Mouse (Mus musculus) gonadal fat pad, adult 2 months (tissue): ENCODE data around the gene Rnf220. TPM values are rescaled to one million over a fixed set of nuclear protein-coding genes. Genes with fewer than 3 reads are reported as not detected.

Experiments
- DNase-seq: peaks from one replicate; pipeline ENCODE4 v3.0.0-alpha.2; 2012; ENCODE audit warnings: low read depth
- polyA plus RNA-seq: library from polyadenylated mRNA; depleted of rRNA; stranded (reverse); fragments of >200 nt; gene quantifications from 2 replicates; pipeline ENCODE4 v1.2.3, GENCODE M21; 2012

Rnf220 gene
- polyA plus RNA-seq, 1 experiment = 79.0 TPM

GRCm38 (mm10) chr4:117438064-117438463 is 58.8 kb downstream of the Rnf220 start:
- DNase-seq = no peak

GRCm38 (mm10) chr4:117436995-117437660 is 59.7 kb downstream of the Rnf220 start:
- DNase-seq = no peak

DNA sequence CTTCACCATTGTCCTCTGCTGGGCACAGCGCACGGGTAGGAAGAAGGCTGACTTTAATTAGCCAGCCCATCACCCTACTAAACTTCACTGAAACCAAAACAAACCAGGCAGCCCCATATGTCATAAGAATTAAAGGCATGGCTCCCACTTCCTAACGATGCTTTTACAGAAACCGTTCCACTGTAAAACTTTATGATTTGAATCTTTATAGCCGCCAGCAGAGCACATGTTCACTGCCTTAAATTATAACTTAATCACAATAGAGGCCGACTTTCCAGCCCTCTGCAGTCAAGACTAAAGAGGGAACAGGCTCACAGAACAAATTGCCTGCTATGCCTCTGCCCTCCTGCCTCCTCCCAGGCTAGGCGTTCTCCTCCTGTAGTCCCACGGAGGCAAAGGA is 62.5 kb downstream of the Rnf220 start:
- DNase-seq = no peak

GRCm38 (mm10) chr4:117429604-117430003 is 67.2 kb downstream of the Rnf220 start:
- no peak for DNase-seq

GRCm38 (mm10) chr4:117427540-117427939 is 69.3 kb downstream of the Rnf220 start:
- no peak for DNase-seq

GRCm38 (mm10) chr4:117421077-117421476 is 75.8 kb downstream of the Rnf220 start:
- no peak for DNase-seq

DNA sequence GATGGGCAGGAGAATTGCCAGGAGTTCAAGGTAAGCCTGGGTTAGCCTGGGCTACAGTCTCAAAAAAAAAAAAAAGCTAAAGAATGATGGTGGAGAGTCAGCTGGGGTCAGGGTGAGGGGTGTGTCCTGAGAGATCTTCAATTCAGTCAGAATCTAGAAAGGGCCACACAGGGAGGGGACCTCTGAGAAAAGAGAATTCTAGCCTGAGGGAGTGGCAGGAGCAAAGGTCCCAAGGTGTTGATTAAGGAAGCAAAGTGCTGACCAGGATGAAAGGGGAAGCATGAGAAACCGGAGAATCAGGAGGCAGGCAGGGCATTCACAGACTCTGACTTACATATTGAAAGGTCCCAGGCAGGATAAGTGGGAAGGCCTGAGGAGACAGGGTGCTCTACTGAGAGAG is 80.0 kb downstream of the Rnf220 start:
- no peak for DNase-seq

DNA sequence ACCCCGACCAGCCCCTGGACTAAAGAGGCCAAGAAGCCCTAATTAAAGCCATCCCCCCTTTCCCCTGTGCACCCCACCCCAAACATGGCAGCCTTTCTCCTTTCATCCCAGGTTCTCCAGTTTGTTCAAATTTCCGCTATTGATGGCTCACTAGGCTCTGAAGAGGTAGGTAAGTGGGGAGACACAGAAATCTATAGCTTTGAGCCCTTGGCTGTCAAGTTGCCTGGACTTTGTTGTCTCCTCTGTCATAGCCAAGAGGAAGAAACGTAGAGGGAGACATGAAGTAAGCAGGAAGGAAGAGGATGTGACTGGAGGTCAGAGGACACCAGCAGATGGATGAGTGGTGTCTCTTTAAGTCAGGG is 86.8 kb downstream of the Rnf220 start:
- DNase-seq = no peak

DNA sequence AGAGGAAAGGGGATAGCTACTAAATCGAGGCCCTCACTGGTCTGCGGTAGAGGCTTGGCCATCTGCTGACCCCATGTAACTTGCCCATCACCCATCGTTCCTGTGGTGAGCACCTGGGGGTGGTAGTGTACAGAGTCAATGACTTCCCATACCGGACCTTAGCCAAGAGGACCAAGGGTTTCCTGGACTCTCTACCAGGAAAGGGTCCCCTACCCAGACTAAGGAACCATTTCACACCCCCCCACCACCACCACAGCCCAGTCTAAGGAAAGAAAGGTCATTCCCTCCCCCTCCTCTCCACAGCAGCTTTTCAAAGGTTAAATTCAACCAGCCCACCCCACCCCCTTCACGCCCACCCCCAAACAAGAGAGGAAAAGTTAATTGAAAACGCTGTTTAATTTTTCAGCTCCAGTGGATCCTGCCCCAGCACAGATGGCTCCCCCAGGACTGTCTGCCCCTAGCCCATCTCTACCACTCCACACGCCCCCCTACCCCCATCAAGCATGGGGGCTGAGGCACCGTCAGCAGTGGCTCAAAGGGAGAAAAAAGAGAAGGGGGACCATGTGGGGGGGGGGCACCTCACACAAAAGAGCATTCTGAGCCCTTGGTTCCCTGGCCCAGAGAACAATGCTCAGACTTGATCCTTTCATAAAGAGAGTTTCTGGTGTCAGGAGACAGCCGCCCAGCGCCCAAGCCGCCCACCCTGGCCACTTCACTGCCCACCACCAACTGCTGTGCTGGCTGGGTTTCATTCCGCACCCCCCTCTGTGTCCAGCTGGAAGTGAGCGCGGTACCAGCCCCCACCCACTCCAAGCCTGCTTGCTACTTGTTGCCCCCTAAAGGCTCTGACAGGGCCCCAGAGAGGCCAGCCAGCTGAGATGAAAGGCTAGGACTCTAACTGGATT is 87.5 kb downstream of the Rnf220 start:
- no peak for DNase-seq

GRCm38 (mm10) chr4:117407945-117408344 is 88.9 kb downstream of the Rnf220 start:
- DNase-seq = no peak

- peak; percentile 1 for DNase-seq
Observed at GRCm38 (mm10) chr4:117405999-117406398, 90.9 kb downstream of the Rnf220 start.

DNA sequence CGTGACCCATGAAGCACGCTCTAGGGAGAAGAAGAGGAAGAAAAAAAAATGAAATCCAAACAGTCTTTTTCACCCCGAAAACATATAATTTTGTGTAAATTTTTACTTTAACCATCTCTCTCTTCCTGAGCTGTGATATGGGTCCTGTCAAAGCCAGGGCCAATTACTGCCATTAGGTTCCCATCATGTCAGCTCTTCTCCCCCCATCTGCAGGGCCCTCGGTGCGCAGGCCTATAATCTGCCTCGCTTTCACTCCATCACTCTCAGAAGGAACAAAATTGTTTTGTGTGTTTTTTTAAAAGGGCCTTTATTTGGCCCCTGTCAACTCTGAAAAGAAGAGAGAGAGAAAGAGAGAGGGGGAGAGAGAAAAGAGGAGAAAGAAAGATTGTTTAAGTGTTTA is 91.6 kb downstream of the Rnf220 start:
- DNase-seq = no peak

DNA sequence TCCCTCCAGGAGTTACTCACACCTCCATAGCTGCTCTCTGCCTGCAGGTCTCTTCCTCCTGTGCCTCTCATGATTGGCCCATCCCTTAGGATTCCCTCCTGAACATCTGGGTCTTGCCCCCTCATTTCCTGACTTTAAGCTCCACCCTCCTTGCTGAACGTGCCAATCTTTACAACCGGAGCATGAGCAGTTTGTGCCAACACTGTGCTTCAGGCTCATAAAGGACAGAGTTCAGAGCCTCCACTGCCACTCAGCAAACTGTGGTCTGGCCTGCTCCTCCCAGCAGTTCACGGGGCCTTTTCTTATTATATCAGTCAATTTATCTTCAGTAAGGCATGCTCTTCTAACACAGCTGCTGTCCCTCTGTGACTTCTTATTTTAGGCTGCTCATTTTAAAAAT is 93.4 kb downstream of the Rnf220 start:
- no peak for DNase-seq

- DNase-seq = no peak
Observed at GRCm38 (mm10) chr4:117397128-117397527, 99.7 kb downstream of the Rnf220 start.

DNA sequence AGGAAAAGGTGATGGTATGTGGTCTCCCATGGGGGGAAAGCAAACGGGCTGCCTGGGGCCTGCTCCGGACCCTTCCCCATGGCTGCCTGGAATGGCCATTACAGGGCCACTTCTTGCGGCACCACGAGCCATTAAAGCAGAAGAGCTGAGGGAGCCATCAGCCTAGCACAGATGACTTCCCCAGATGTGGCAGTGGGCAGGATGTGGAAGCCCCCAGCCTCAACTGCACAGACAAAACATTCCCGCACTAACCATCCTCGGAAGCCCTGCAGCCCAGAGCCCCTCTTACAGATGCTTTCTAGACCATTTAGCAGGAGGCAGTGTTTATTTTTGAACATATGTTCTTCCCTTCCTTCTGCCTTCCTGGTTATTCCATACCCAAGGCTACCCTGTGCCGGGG is 103.8 kb downstream of the Rnf220 start:
- no peak for DNase-seq

DNA sequence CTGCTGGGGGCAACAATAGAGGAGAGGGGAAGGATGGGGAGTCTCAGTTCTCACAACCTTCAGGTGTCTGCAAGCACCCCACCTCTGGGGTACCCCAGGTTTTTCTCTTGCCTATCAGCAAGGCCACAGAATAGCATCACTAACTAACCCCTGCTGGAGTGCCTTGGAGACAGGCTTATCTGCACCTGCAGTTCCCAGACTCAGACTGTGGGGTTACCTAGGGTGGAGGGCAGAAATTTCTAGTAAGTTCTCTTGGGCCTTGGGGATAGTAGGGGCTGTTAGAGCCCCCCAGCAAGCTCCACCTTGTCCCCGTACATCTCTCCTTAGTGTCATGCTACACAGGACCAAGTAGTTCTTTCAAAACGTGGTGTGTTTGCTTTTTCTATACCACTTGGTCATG is 104.5 kb downstream of the Rnf220 start:
- no peak for DNase-seq

- no peak for DNase-seq
Observed at GRCm38 (mm10) chr4:117391966-117392365, 104.9 kb downstream of the Rnf220 start.

DNA sequence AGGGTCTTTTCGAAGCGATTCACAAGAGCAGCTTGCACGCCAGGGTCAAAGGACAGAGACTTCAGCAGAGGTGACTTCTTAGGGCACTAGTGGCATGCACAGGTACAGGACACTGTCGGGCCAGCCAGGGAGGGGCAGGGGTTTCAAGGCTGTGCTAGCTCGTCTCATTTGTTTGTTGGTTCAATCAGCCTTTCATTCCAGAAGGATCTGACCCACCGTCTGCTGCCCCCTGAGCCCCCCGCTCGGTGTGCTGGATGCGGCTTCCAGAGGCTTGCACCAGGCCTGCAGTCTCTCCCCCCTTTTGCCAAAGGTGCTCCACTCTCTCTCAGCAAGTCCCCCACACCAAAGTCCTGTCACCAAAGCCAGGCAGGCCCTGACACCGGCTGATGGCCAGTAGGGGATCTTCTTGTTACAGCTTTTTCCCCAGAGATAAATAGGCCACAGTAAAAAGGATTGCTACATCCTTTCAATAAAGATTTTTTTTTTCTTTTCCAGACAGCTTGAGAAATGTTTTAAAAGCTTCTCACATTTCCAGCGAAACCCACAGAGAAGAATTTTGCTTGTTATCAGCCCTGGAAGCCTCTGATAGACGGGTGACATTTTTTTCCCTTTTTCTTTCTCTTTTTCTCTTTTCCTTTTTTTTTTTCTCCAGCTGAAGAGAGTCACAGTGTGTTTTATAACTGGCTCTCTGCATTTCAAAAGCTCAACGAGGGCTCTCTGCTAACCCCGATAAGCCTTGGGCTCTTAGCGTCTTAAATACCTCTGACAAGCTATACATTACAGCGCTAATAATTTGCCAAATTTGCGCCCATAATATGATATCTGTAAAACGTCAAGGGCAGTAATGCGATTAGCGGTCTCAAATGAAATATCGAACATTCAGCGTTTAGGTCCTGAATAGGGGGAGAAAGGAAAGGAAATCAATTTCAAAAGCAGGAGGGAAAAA is 105.7 kb downstream of the Rnf220 start:
- no peak for DNase-seq

DNA sequence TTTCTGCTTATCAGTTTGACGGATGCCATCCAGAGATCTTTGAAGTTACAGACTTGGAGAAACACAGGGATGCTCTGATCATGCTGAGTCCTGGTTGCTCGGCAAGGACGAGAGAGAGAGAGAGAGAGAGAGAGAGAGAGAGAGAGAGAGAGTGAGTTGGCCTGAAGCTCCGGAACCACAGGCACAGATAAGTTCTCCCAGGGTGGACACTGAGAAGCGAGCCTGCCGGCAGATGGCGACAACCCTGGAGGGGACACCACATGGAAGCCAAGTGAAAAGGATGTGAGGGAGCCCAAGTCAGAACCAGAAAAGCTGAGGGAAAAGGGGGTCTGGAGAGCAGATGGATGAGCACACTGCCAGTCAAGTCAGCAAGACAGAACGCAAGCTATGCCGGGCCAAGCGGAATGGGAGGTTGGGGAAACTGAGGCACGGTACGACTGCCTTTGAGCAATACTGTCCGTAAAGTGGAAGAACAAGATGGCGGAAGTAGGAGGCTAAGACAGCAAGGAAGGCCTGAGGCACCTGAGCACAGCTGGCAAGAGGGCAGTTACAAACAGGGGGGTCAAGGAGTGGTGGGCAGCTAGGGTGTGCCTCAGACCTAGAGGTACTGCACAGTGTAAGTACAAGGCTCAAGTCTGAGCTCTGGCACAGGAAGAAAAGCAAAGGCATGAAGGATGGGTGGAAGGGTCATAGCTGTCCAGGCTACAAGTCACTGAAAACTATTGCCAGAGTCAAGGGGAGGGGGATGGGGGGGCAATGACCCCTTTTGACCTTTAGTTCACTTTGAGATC is 107.4 kb downstream of the Rnf220 start:
- DNase-seq = no peak

GRCm38 (mm10) chr4:117385247-117385646 is 111.6 kb downstream of the Rnf220 start:
- no peak for DNase-seq

DNA sequence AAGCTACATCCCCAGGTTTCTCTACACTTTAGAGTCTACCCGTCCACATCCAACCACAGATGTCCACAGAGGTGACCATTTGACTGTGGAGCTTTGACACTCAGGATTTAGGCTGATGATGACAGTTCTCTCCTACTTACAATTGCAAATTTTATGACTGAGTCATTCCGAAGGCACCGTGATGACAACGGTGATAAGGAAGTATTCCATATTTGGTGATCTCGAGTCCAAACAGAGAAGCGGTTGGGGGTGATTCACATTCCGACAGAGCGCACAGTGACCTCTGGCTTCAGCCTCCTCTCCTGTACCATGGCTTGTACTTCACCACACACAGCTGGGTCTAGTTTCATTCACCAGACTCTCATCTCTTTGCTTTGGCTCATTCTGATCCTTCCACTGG is 115.0 kb downstream of the Rnf220 start:
- DNase-seq = no peak
